Mouse (Mus musculus): ENCODE measurements around the gene Tff1.
A peak's percentile ranks its signal among the peaks of the same experiment; 100 is the strongest.

Tff1 gene

GRCm38 (mm10) chr17:31165127-31165526 is at the start of gene Tff1:
TSS of gene Tff1 (minus strand) at chr17:31165277.
- DNase-seq: no peak

- DNase-seq: no peak
Observed at GRCm38 (mm10) chr17:31211881-31212280, 46.8 kb upstream of the Tff1 start.

DNA sequence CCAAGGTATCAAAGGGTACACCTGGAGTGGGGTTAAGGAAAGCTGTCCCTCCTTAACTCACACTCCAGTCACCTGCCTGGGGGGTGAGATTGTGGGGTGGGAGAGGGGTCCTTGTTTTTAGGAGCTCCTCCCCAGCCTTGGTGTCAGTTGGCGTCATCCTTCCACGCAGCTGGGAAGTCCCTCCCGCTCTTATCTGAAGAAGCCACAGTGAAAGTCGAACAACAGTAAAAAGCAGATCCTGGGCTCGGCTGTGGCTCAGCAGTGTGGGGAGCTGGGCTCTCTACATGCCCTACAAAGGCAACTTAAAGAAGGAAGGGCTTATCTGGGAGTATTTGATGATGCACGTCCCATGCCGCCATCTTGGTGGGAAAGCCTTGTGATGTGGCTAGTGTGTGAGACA is 45.2 kb upstream of the Tff1 start:
- peak; percentile 26 for DNase-seq

- peak; percentile 33 for DNase-seq
Observed at GRCm38 (mm10) chr17:31209376-31209930, 44.4 kb upstream of the Tff1 start.

DNA sequence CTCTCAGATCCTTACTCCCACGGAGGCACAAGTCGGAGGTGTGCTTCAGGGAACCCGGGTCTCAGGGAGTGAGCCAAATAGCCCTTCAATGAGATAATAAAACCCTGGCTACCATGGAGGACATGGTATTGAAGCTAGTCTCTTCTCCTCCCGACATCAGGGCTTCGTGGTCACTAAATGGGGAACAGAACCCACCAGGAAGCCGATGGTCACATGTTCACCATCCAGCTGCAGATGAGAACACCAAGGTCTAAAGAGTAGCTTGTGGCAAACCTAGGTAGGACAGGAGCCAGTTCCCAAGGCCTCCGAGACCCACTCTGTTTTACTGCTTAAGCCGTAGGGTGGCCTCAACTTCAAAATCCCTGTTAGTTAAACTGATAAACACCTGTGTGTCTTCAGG is 43.6 kb upstream of the Tff1 start:
- DNase-seq: peak; percentile 39

GRCm38 (mm10) chr17:31207771-31208334 is 42.8 kb upstream of the Tff1 start, which contains the start of gene Ubash3a:
TSS of gene Ubash3a (plus strand) at chr17:31207873.
- DNase-seq: peak; percentile 83

DNA sequence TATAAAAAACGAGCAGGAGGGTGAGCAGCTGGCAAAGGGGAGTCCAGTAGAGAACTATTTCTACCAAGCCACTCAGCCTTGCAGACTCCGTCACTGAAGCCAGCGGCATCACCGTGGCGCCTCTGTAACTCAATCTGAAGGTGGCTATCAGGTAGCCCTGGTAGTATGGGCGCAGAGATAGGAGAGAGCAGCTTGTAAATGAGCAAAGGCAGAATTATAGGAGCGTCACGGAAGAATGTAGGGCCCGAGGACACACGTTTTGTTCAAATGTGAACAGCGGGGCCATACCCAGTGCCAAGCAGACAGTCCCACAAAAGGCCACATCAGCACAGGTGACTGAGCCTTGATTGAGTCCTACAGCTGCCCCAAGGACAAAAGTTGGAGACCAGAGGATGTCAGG is 33.8 kb upstream of the Tff1 start, which contains the start of gene Tmprss3:
Tmprss3 (minus strand) TSS at position 101 of the 400 bp plus-strand sequence.
- DNase-seq: no peak

DNA sequence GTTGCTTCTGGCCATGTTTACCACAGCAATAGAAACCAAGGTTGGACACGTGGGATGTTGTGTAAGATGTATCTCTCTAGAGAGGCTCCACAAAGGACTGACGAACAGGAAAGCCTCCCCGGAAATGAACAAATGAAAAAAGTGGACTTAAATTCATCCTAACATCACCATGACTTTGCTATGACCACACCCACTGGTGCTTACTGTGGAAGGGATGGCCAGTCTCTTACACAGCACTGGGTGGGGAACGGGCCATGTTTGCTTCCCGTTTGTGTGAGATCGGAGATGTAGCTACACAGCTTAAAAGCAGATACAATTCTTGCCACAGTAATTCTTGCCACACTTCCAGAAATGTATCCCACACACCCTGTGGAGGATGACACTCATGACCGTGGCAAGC is 31.2 kb upstream of the Tff1 start:
- no peak for DNase-seq

GRCm38 (mm10) chr17:31195207-31195606 is 30.1 kb upstream of the Tff1 start:
- no peak for DNase-seq

DNA sequence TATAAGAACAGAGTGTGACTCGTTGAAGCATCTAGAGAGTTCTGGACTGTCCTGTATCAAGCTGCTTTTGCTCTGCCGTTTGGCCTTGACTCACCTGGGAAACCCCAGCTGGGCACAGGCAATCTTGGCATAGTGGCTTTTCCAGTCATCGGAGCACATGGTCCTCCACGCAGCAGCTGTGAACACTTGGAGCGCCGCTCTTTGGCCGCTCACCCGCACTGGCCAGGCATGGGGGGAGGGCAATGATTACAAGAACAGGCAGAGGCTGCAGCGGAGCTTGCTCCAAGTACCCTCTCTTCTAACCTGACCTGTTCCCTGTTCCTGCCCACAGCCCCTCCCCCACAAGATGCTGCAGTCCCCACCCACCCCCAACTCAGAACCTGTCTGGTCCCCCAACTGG is 28.3 kb upstream of the Tff1 start:
- DNase-seq: no peak

- no peak for DNase-seq
Observed at GRCm38 (mm10) chr17:31192663-31193062, 27.6 kb upstream of the Tff1 start.

DNA sequence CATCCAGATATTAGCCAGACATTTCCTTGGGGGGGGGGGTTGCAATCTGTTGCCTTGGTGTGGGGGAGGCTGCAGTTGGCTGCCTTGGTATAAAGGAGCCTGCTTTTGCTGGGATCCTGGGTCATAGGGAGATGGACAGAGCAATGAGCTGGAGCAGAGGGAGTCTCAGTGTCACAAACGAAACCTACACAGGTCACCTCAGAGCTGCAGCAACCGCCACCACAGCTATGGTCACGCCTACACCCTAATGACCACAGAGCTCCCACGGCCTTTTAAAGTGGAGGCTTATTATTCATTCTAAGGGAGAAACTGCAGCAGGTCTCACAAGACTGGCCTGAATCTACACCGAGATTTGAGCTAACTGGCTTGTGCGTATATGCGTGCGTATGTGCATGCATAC is 26.7 kb upstream of the Tff1 start:
- DNase-seq: no peak

DNA sequence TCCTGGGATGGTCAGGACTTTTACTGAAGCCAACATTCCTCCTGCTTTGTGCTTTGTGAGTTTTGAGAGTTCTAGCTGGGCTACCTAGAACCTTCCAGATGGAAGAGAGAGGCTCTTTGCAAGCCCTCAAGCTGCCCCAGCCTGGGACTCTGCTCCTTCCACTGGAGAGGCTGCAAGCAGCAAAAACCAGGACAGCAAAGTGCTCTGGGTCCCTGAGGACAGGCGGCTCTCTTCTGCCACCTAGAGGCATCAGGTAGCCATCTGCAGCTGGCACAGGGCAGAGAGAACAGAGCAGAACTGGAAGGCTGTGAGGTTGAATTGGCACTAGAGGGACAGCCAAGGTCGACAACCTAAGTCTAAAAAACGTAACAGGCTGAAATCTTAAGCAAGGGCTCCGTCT is 22.3 kb upstream of the Tff1 start:
- peak; percentile 85 for DNase-seq

GRCm38 (mm10) chr17:31184269-31184990 is 19.4 kb upstream of the Tff1 start:
- peak; percentile 44 for DNase-seq

GRCm38 (mm10) chr17:31183180-31183974 is 18.3 kb upstream of the Tff1 start:
- DNase-seq: peak; percentile 42

GRCm38 (mm10) chr17:31181490-31181889 is 16.4 kb upstream of the Tff1 start:
- DNase-seq: no peak

DNA sequence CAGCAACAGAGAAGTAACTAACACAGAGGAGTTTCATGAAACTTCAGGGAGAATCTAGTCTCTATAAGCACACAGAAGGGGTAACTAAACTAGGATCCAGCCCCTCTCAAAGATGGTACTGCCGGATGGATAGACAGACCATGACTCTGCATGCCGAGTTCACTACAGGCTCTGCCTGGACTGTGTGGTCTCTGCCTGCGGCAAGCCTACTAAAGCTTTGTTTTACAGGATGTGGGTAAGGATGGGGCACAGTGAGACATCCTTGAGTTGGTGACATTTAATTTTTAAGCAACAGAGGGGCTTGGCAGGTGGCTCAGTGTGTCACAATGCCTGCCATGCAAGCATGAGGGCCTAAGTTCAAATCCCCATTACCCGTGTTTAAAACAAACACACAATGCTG is 11.2 kb upstream of the Tff1 start:
- DNase-seq: peak; percentile 63

DNA sequence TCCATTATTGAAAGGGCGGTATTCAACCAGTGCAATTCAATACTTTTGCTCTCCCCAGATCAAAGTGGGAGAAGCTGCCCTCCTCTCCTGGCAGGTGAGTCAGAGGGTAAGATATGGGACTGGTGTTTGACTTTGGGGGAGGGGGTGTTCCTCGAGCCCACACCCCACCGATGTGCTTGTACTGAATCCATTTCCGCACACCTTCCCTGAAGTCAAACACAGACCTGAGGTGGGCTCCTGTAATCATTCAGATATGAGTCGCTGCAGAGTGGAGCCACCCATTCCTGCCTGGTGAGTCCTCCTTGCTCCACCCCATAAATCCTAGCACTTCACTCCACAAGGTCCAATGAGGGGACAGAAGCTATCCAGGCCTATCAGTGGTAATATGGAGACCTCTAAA is 4.7 kb upstream of the Tff1 start:
- no peak for DNase-seq

GRCm38 (mm10) chr17:31163821-31164220 is 1.3 kb downstream of the Tff1 start:
- DNase-seq: peak; percentile 75

- no peak for DNase-seq
Observed at GRCm38 (mm10) chr17:31162607-31163006, 2.5 kb downstream of the Tff1 start.

GRCm38 (mm10) chr17:31160291-31160690 is 4.8 kb downstream of the Tff1 start:
- no peak for DNase-seq

- DNase-seq: no peak
Observed at GRCm38 (mm10) chr17:31157921-31158320, 7.2 kb downstream of the Tff1 start.

DNA sequence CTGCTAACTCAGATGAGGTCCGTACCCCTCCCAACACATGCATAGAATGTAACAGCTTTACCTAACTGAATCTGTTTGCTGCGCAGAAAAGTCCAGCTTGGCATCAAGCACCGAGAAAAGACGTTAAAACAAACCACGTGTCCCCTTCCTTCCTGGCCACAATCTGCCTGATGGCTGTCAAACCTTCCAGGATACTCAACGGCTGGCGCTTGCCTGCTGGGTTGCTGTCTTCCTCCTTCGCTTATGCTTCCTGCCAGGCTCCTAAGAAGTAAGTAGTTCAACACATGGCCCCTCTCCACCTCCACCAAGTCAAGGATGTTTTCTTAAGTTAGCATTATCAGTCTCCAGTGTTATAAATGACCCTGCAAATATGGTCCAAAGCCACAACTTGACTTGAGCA is 11.3 kb downstream of the Tff1 start:
- peak; percentile 42 for DNase-seq

Measured in thymus, postnatal 25 days (tissue).